Mouse (Mus musculus): ENCODE results near the gene Gm20708. TPM values are rescaled to one million over a fixed set of nuclear protein-coding genes. Genes with fewer than 3 reads are reported as not detected.

The Gm20708 gene
- polyA plus RNA-seq, 1 experiment, result not detected

GRCm38 (mm10) chr11:117836306-117836705 lies 26.8 kb downstream of the Gm20708 start:
- H3K27ac ChIP-seq (ENCODE audit: control insufficient read depth, insufficient read depth, low read depth, low read length), result no peak overlapping the region
- no peaks in the 10 kb centered on the region for H3K27me3 ChIP-seq (ENCODE audit: control insufficient read depth, insufficient read depth, low read length)
- no peaks in the 10 kb centered on the region for H3K36me3 ChIP-seq (ENCODE audit: control insufficient read depth, insufficient read depth, low read length)
- peaks cover 21% of the 10 kb centered on the region for H3K4me1 ChIP-seq (ENCODE audit: control insufficient read depth, insufficient read depth, low read length)
- peak overlapping the region; percentile 41 for H3K4me3 ChIP-seq (ENCODE audit: control insufficient read depth, low read depth, low read length)
- TF ChIP-seq CTCF (IDR thresholded peaks at IDR 0.05; ENCODE audit: control insufficient read depth, insufficient read depth, insufficient replicate concordance, low read depth, low read length), result no peak
- TF ChIP-seq POLR2A (IDR thresholded peaks at IDR 0.05; ENCODE audit: control insufficient read depth, low read depth, low read length), result no peak

GRCm38 (mm10) chr11:117838572-117838971 lies 29.1 kb downstream of the Gm20708 start:
- H3K27me3 ChIP-seq (ENCODE audit: control insufficient read depth, insufficient read depth, low read length), result no peaks in the 10 kb centered on the region
- TF ChIP-seq CTCF (IDR thresholded peaks at IDR 0.05; ENCODE audit: control insufficient read depth, insufficient read depth, insufficient replicate concordance, low read depth, low read length), result no peak
- H3K4me3 ChIP-seq (ENCODE audit: control insufficient read depth, low read depth, low read length), result no peak overlapping the region
- no peak overlapping the region for H3K27ac ChIP-seq (ENCODE audit: control insufficient read depth, insufficient read depth, low read depth, low read length)
- H3K4me1 ChIP-seq (ENCODE audit: control insufficient read depth, insufficient read depth, low read length), result peaks cover 9% of the 10 kb centered on the region
- no peaks in the 10 kb centered on the region for H3K36me3 ChIP-seq (ENCODE audit: control insufficient read depth, insufficient read depth, low read length)

DNA sequence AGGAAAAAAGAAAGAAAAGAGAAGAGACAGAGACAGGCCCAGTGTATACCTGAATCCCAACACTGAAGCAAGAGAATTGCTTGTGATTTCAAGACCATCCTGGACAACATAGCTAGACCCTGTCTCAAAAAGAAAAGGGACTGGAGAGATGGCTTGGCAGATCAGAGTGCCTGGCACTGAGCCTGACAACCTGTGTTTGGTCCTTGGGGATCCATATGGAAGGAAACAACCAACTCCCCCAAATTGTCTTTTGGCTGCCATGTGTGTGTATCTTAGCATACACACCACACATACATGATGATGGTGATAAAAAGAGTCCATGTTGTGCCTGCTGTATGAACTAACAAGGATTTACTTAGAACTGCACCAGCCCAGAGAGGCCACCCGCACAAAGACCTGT lies 29.6 kb downstream of the Gm20708 start:
- Histone ChIP-seq H3K27ac (ENCODE audit: control insufficient read depth, insufficient read depth, low read depth, low read length) (no peak overlapping the region), H3K36me3 (ENCODE audit: control insufficient read depth, insufficient read depth, low read length) (no peaks in the 10 kb centered on the region), H3K27me3 (ENCODE audit: control insufficient read depth, insufficient read depth, low read length) (no peaks in the 10 kb centered on the region), H3K4me3 (ENCODE audit: control insufficient read depth, low read depth, low read length) (no peak overlapping the region), H3K4me1 (ENCODE audit: control insufficient read depth, insufficient read depth, low read length) (peaks cover 9% of the 10 kb centered on the region)
- no peak for TF ChIP-seq CTCF (IDR thresholded peaks at IDR 0.05; ENCODE audit: control insufficient read depth, insufficient read depth, insufficient replicate concordance, low read depth, low read length)
- no peak for TF ChIP-seq POLR2A (IDR thresholded peaks at IDR 0.05; ENCODE audit: control insufficient read depth, low read depth, low read length)

DNA sequence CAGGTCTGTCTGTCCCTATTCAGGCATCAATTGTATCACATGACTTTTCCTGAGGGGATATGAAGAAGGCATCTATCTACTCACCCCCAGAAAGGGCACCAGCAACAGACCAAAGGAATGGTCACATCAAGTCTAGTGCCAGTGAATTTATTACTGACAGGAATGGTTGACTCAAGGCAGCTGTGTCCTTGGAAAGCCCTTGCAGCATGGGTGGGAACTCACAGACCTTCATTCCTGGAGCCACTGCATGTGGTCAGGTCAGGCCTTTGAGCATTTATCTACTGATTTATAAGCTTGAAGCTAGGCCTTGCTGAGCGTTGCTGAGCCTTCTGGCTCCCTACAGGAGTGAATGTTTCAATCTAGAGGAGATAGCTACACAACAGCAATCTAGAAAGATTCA lies 31.4 kb downstream of the Gm20708 start:
- Histone ChIP-seq H3K27me3 (ENCODE audit: control insufficient read depth, insufficient read depth, low read length) (no peaks in the 10 kb centered on the region), H3K36me3 (ENCODE audit: control insufficient read depth, insufficient read depth, low read length) (no peaks in the 10 kb centered on the region), H3K4me3 (ENCODE audit: control insufficient read depth, low read depth, low read length) (no peak overlapping the region), H3K27ac (ENCODE audit: control insufficient read depth, insufficient read depth, low read depth, low read length) (no peak overlapping the region), H3K4me1 (ENCODE audit: control insufficient read depth, insufficient read depth, low read length) (peaks cover 9% of the 10 kb centered on the region)
- no peak for TF ChIP-seq POLR2A (IDR thresholded peaks at IDR 0.05; ENCODE audit: control insufficient read depth, low read depth, low read length)
- TF ChIP-seq CTCF (IDR thresholded peaks at IDR 0.05; ENCODE audit: control insufficient read depth, insufficient read depth, insufficient replicate concordance, low read depth, low read length), result no peak

DNA sequence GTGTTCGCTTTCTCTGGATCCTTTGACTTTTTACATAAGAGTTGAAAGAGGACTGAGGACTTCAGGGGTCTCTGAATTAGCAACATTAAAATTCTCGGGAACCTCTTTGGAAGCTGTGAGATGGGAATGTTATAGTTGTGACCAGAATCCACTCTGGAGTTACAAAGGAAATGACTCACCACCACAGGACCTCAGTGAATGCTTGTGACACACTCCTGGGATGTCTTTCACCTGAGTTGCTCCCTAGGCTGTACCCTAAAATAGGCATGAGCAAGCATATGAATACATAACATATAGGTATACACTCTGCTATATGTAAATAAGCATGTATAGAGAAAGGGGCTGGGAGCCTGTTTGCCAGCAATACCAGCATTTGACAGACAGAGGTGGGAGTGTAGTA lies 34.0 kb downstream of the Gm20708 start:
- Histone ChIP-seq H3K27ac (ENCODE audit: control insufficient read depth, insufficient read depth, low read depth, low read length) (no peak overlapping the region), H3K36me3 (ENCODE audit: control insufficient read depth, insufficient read depth, low read length) (no peaks in the 10 kb centered on the region), H3K4me1 (ENCODE audit: control insufficient read depth, insufficient read depth, low read length) (peaks cover 7% of the 10 kb centered on the region), H3K4me3 (ENCODE audit: control insufficient read depth, low read depth, low read length) (no peak overlapping the region), H3K27me3 (ENCODE audit: control insufficient read depth, insufficient read depth, low read length) (no peaks in the 10 kb centered on the region)
- TF ChIP-seq CTCF (IDR thresholded peaks at IDR 0.05; ENCODE audit: control insufficient read depth, insufficient read depth, insufficient replicate concordance, low read depth, low read length) (no peak), POLR2A (IDR thresholded peaks at IDR 0.05; ENCODE audit: control insufficient read depth, low read depth, low read length) (no peak)

- no peak overlapping the region for H3K27ac ChIP-seq (ENCODE audit: control insufficient read depth, insufficient read depth, low read depth, low read length)
- TF ChIP-seq CTCF (IDR thresholded peaks at IDR 0.05; ENCODE audit: control insufficient read depth, insufficient read depth, insufficient replicate concordance, low read depth, low read length) (no peak), POLR2A (IDR thresholded peaks at IDR 0.05; ENCODE audit: control insufficient read depth, low read depth, low read length) (no peak)
- H3K4me3 ChIP-seq (ENCODE audit: control insufficient read depth, low read depth, low read length), result no peak overlapping the region
Measured at GRCm38 (mm10) chr11:117844997-117845396, 35.5 kb downstream of the Gm20708 start.

DNA sequence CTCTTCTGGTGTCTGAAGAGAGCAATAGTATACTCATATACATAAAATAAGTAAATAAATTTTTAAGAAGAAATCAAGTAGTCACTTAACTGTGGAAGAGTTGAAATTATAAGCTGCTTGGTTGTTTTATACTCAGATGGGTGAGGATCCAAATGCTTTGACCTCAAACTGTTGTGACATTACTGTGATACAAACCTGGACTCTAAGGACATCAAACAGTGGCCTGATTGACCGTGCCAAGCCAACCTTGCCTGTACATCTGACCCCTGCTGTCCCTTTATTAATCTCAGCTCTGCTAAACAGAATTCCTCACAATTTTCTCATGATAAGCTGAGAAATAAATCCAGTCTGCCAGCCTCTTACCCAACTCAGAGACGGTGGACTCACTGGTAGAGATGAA lies 36.2 kb downstream of the Gm20708 start:
- H3K4me1 ChIP-seq (ENCODE audit: control insufficient read depth, insufficient read depth, low read length), result peaks cover 14% of the 10 kb centered on the region
- no peak for TF ChIP-seq POLR2A (IDR thresholded peaks at IDR 0.05; ENCODE audit: control insufficient read depth, low read depth, low read length)
- TF ChIP-seq CTCF (IDR thresholded peaks at IDR 0.05; ENCODE audit: control insufficient read depth, insufficient read depth, insufficient replicate concordance, low read depth, low read length), result no peak
- H3K27me3 ChIP-seq (ENCODE audit: control insufficient read depth, insufficient read depth, low read length), result no peaks in the 10 kb centered on the region
- no peak overlapping the region for H3K4me3 ChIP-seq (ENCODE audit: control insufficient read depth, low read depth, low read length)
- H3K27ac ChIP-seq (ENCODE audit: control insufficient read depth, insufficient read depth, low read depth, low read length), result no peak overlapping the region
- no peaks in the 10 kb centered on the region; the same call in 1 of the 2 replicates for H3K36me3 ChIP-seq (ENCODE audit: control insufficient read depth, insufficient read depth, low read length)

More at GRCm38 (mm10) chr11:117844997-117845396, 35.5 kb downstream of the Gm20708 start:
- H3K4me1 ChIP-seq (ENCODE audit: control insufficient read depth, insufficient read depth, low read length), result peaks cover 14% of the 10 kb centered on the region
- H3K36me3 ChIP-seq (ENCODE audit: control insufficient read depth, insufficient read depth, low read length), result no peaks in the 10 kb centered on the region
- no peaks in the 10 kb centered on the region for H3K27me3 ChIP-seq (ENCODE audit: control insufficient read depth, insufficient read depth, low read length)

GRCm38 (mm10) chr11:117846640-117847039 lies 37.2 kb downstream of the Gm20708 start:
- TF ChIP-seq CTCF (IDR thresholded peaks at IDR 0.05; ENCODE audit: control insufficient read depth, insufficient read depth, insufficient replicate concordance, low read depth, low read length) (no peak), POLR2A (IDR thresholded peaks at IDR 0.05; ENCODE audit: control insufficient read depth, low read depth, low read length) (no peak)
- H3K4me1 ChIP-seq (ENCODE audit: control insufficient read depth, insufficient read depth, low read length), result peaks cover 14% of the 10 kb centered on the region
- no peaks in the 10 kb centered on the region for H3K27me3 ChIP-seq (ENCODE audit: control insufficient read depth, insufficient read depth, low read length)
- H3K4me3 ChIP-seq (ENCODE audit: control insufficient read depth, low read depth, low read length), result no peak overlapping the region
- H3K27ac ChIP-seq (ENCODE audit: control insufficient read depth, insufficient read depth, low read depth, low read length), result no peak overlapping the region
- H3K36me3 ChIP-seq (ENCODE audit: control insufficient read depth, insufficient read depth, low read length), result no peaks in the 10 kb centered on the region; the same call in none of the 2 replicates
